8 mouse cellular contexts compared by ENCODE assay signal in genomic region chr11:99105981-99106726, GRCm38 (mm10). TPM values are rescaled to one million over a fixed set of nuclear protein-coding genes. Genes with fewer than 3 reads are reported as not detected.
DNase-seq lines count a peak whose midpoint lies in the region; ATAC-seq and TF ChIP-seq lines count a peak whose summit lies in the region.
"Had no signal": no experiment of that assay in that cellular context is flagged by ENCODE, and none has a peak within 500 bp of the region (broad histone marks: within the 10 kb centered on the region; RNA-seq: fewer than 3 reads in every experiment).

No protein-coding gene starts in this region.

- peaks cover 75% of the 10 kb centered on the region for H3K4me1 ChIP-seq in E14TG2a.4 (replicated peaks; ENCODE audit: low read depth, low read length)
- H3K4me1 ChIP-seq in liver, embryonic 16.5 days (ENCODE audit: control insufficient read depth, low read depth, low read length), result peaks cover 9% of the 10 kb centered on the region

- no peak for TF ChIP-seq CTCF in E14TG2a.4 (conservative IDR thresholded peaks at IDR 0.05; ENCODE audit: low read length)

- no peaks in the 10 kb centered on the region for H3K27me3 ChIP-seq in E14TG2a.4 (ENCODE audit: insufficient read depth, low read length)
- H3K27me3 ChIP-seq in liver, embryonic 16.5 days (ENCODE audit: control insufficient read depth, insufficient read depth, low read depth, low read length), result no peaks in the 10 kb centered on the region

- no peaks in the 10 kb centered on the region for H3K36me3 ChIP-seq in E14TG2a.4 (ENCODE audit: insufficient read depth, low read length)
- no peaks in the 10 kb centered on the region for H3K36me3 ChIP-seq in liver, embryonic 16.5 days (ENCODE audit: control insufficient read depth, insufficient read depth)

- H3K4me2 ChIP-seq in liver, embryonic 16.5 days (ENCODE audit: low read depth, low read length), result no peak overlapping the region

- no peak overlapping the region for H3K27ac ChIP-seq in liver, embryonic 16.5 days (ENCODE audit: low read length)
- H3K27ac ChIP-seq: liver, embryonic 14.5 days had no signal

- peak; percentile 90 for DNase-seq in kidney, adult 9 months
- no peak for DNase-seq in layer of hippocampus, adult 8-10 months (ENCODE audit: low spot score in 2 of 2)
- DNase-seq in thymus, adult 18-20 months, result no peak
- DNase-seq in gastrocnemius, adult 18-20 months (ENCODE audit: low spot score), result no peak

- 0 out of 2 replicates have a peak overlapping the region, but pooled peaks have one; percentile 7 for H3K4me3 ChIP-seq in E14TG2a.4 (replicated peaks; ENCODE audit: low read length)
- H3K4me3 ChIP-seq in liver, embryonic 16.5 days (ENCODE audit: low read depth, low read length), result no peak overlapping the region

- no peak overlapping the region for H3K9ac ChIP-seq in liver, embryonic 16.5 days (ENCODE audit: low read depth, low read length)
- H3K9ac ChIP-seq: liver, embryonic 14.5 days had no signal

- WGBS in liver, embryonic 16.5 days (ENCODE audit: insufficient replicate concordance), result 36% methylated on average over 12 of the region's 12 CpGs

- H3K9me3 ChIP-seq in E14TG2a.4 (ENCODE audit: low read length), result no peaks in the 10 kb centered on the region
- no peaks in the 10 kb centered on the region for H3K9me3 ChIP-seq in liver, embryonic 16.5 days (replicated peaks; ENCODE audit: control insufficient read depth, low read length)

- 0 out of 2 replicates have a peak, but pooled peaks have one; percentile 5 for ATAC-seq in common myeloid progenitor, adult 5-6 weeks (replicated peaks; ENCODE audit: low read depth, poor library complexity, severe bottlenecking)
- ATAC-seq in liver, embryonic 16.5 days (ENCODE audit: low read depth), result peak; percentile 87

RNA-seq across cellular contexts. Expression of gene Tns4, which starts 17.0 kb away (rescaled TPM):
- total RNA-seq in common myeloid progenitor, adult 5-6 weeks (2017), result 0.68 and 1.0 TPM in 2 replicates
- polyA plus RNA-seq in liver, embryonic 16.5 days (2015; fragmentation: Nextera tagmentation; extraction: Ambion mirVana), result 0.19 and 0.21 TPM in 2 replicates
- total RNA-seq in layer of hippocampus, adult 8-10 months (2022), result under 1 TPM in 2 of 4 experiments, not detected in 2; 0.27 TPM
- under 1 TPM in 1 of 2 experiments, not detected in 1; 0.07 TPM for total RNA-seq in gastrocnemius, adult 18-20 months (2021)

RNA-seq across cellular contexts. Expression of gene Ccr7, which starts 48.7 kb away (rescaled TPM):
- total RNA-seq in common myeloid progenitor, adult 5-6 weeks (2017), result not detected in 2 replicates
- 0.25 and 0.32 TPM in 2 replicates for polyA plus RNA-seq in liver, embryonic 16.5 days (2015; fragmentation: Nextera tagmentation; extraction: Ambion mirVana)
- total RNA-seq in layer of hippocampus, adult 8-10 months (2022), result not detected
- not detected for total RNA-seq in gastrocnemius, adult 18-20 months (2021)
